Mouse (Mus musculus): Measurements from ENCODE around the gene Hs3st6. TPM values are rescaled to one million over a fixed set of nuclear protein-coding genes. Genes with fewer than 3 reads are reported as not detected.

Hs3st6 gene
- polyA plus RNA-seq, 1 experiment from 2014 or later: 0.43 TPM

DNA sequence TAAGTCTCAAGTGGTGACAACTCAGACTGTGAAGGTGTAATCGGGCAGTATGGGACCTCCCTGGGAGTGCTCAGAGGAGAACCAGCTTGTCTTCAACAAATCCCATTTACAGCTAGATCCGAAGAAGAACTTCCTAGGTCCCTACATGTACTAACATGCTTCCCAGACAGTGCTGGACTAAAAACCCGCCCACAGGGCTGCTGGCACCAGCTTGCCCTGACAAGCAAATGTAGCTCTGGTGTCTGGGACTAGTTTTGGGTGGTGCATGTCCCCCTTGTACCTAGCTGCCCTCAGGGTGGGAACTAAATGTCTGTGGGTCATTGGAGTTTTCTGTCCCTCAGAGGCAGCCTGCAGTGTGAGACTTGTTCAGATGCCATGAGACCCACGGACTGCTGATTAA is 1.3 kb upstream of the Hs3st6 start:
- Histone ChIP-seq H3K4me1 (peaks cover 20% of the 10 kb centered on the region), H3K4me3 (no peak overlapping the region), H3K9me3 (replicated peaks) (no peaks in the 10 kb centered on the region), H3K36me3 (no peaks in the 10 kb centered on the region), H3K27me3 (ENCODE audit: low read depth, poor library complexity, severe bottlenecking) (peaks cover 75% of the 10 kb centered on the region), H3K27ac (replicated peaks) (no peak overlapping the region)
- 19% methylated on average over 4 of the region's 4 CpGs for WGBS
- DNase-seq (ENCODE audit: low spot score): no peak

- Histone ChIP-seq H3K4me1 (peaks cover 17% of the 10 kb centered on the region), H3K9me3 (replicated peaks) (no peaks in the 10 kb centered on the region), H3K27ac (replicated peaks) (no peak overlapping the region), H3K4me3 (no peak overlapping the region), H3K27me3 (ENCODE audit: low read depth, poor library complexity, severe bottlenecking) (peaks cover 61% of the 10 kb centered on the region), H3K36me3 (no peaks in the 10 kb centered on the region)
- DNase-seq (ENCODE audit: low spot score): no peak
- WGBS: 95% methylated on average over 1 of the region's 1 CpGs
Observed at GRCm38 (mm10) chr17:24757394-24757793, 4.6 kb downstream of the Hs3st6 start.

GRCm38 (mm10) chr17:24761121-24761520 is 8.3 kb downstream of the Hs3st6 start:
- H3K36me3 ChIP-seq: no peaks in the 10 kb centered on the region
- peaks cover 15% of the 10 kb centered on the region; the same call in 1 of the 2 replicates for H3K4me1 ChIP-seq
- H3K4me3 ChIP-seq: no peak overlapping the region
- 64% methylated on average over 5 of the region's 5 CpGs for WGBS
- peaks cover 24% of the 10 kb centered on the region for H3K27me3 ChIP-seq (ENCODE audit: low read depth, poor library complexity, severe bottlenecking)
- H3K9me3 ChIP-seq (replicated peaks): no peaks in the 10 kb centered on the region
- no peak for DNase-seq (ENCODE audit: low spot score)
- H3K27ac ChIP-seq (replicated peaks): no peak overlapping the region

GRCm38 (mm10) chr17:24765016-24765905 is 12.5 kb downstream of the Hs3st6 start:
- Histone ChIP-seq H3K4me3 (no peak overlapping the region), H3K27me3 (ENCODE audit: low read depth, poor library complexity, severe bottlenecking) (peaks cover 4% of the 10 kb centered on the region; the same call in 1 of the 2 replicates), H3K27ac (replicated peaks) (no peak overlapping the region), H3K4me1 (peaks cover 22% of the 10 kb centered on the region; the same call in 1 of the 2 replicates), H3K9me3 (replicated peaks) (no peaks in the 10 kb centered on the region), H3K36me3 (no peaks in the 10 kb centered on the region)
- WGBS: 61% methylated on average over 22 of the region's 22 CpGs
- no peak for DNase-seq (ENCODE audit: low spot score)

GRCm38 (mm10) chr17:24766266-24766875 is 13.6 kb downstream of the Hs3st6 start:
- Histone ChIP-seq H3K27me3 (ENCODE audit: low read depth, poor library complexity, severe bottlenecking) (peaks cover 4% of the 10 kb centered on the region; the same call in 1 of the 2 replicates), H3K36me3 (no peaks in the 10 kb centered on the region), H3K27ac (replicated peaks) (no peak overlapping the region), H3K4me3 (no peak overlapping the region), H3K9me3 (replicated peaks) (no peaks in the 10 kb centered on the region), H3K4me1 (peaks cover 22% of the 10 kb centered on the region; the same call in 1 of the 2 replicates)
- WGBS: 25% methylated on average over 12 of the region's 12 CpGs
- no peak for DNase-seq (ENCODE audit: low spot score)

GRCm38 (mm10) chr17:24769146-24769545 is 16.4 kb downstream of the Hs3st6 start:
- Histone ChIP-seq H3K36me3 (no peaks in the 10 kb centered on the region), H3K27me3 (ENCODE audit: low read depth, poor library complexity, severe bottlenecking) (peaks cover 4% of the 10 kb centered on the region; the same call in 1 of the 2 replicates), H3K4me1 (peaks cover 22% of the 10 kb centered on the region; the same call in 1 of the 2 replicates), H3K27ac (replicated peaks) (no peak overlapping the region), H3K9me3 (replicated peaks) (peaks cover 6% of the 10 kb centered on the region; the same call in 1 of the 2 replicates), H3K4me3 (no peak overlapping the region)
- 47% methylated on average over 3 of the region's 3 CpGs for WGBS
- DNase-seq (ENCODE audit: low spot score): no peak

DNA sequence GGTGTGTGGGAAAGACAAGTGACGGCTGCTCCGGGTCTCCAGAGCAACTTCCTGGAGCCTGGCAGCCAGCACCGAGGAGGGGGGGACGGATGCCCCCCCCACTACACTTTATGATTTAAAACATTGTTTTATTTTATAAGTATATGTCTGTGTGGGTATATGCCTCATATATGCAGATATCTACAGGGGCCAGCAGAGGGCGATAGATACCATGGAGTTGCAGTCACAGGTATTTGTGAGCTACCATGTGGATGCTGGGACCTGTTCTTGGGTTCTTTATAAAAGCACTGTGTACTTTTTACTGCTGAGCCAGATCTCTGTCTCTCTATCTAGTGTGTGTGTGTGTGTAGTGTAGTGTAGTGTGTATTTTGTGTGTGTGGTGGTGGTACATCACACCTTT is 20.5 kb downstream of the Hs3st6 start:
- Histone ChIP-seq H3K9me3 (replicated peaks) (peaks cover 6% of the 10 kb centered on the region; the same call in 1 of the 2 replicates), H3K4me1 (0 out of 2 replicates have a peak, but pooled peaks cover 2% of the 10 kb centered on the region), H3K27me3 (ENCODE audit: low read depth, poor library complexity, severe bottlenecking) (0 out of 2 replicates have a peak, but pooled peaks cover 4% of the 10 kb centered on the region), H3K27ac (replicated peaks) (no peak overlapping the region), H3K4me3 (no peak overlapping the region), H3K36me3 (no peaks in the 10 kb centered on the region)
- 83% methylated on average over 5 of the region's 5 CpGs for WGBS
- DNase-seq (ENCODE audit: low spot score): no peak

GRCm38 (mm10) chr17:24775173-24775572 is 22.4 kb downstream of the Hs3st6 start:
- no peaks in the 10 kb centered on the region for H3K4me1 ChIP-seq
- H3K36me3 ChIP-seq: no peaks in the 10 kb centered on the region
- H3K27ac ChIP-seq (replicated peaks): no peak overlapping the region
- no peaks in the 10 kb centered on the region for H3K27me3 ChIP-seq (ENCODE audit: low read depth, poor library complexity, severe bottlenecking)
- H3K9me3 ChIP-seq (replicated peaks): peaks cover 6% of the 10 kb centered on the region; the same call in 1 of the 2 replicates
- no peak overlapping the region for H3K4me3 ChIP-seq
- no peak for DNase-seq (ENCODE audit: low spot score)
- 84% methylated on average over 8 of the region's 8 CpGs for WGBS

GRCm38 (mm10) chr17:24777073-24777472 is 24.3 kb downstream of the Hs3st6 start:
- peaks cover 6% of the 10 kb centered on the region; the same call in 1 of the 2 replicates for H3K9me3 ChIP-seq (replicated peaks)
- 83% methylated on average over 2 of the region's 2 CpGs for WGBS
- no peak for DNase-seq (ENCODE audit: low spot score)
- H3K4me1 ChIP-seq: no peaks in the 10 kb centered on the region
- H3K36me3 ChIP-seq: no peaks in the 10 kb centered on the region
- H3K27ac ChIP-seq (replicated peaks): no peak overlapping the region
- no peaks in the 10 kb centered on the region for H3K27me3 ChIP-seq (ENCODE audit: low read depth, poor library complexity, severe bottlenecking)
- H3K4me3 ChIP-seq: no peak overlapping the region

- Histone ChIP-seq H3K27ac (replicated peaks) (no peak overlapping the region), H3K9me3 (replicated peaks) (no peaks in the 10 kb centered on the region), H3K36me3 (no peaks in the 10 kb centered on the region), H3K4me3 (no peak overlapping the region), H3K4me1 (no peaks in the 10 kb centered on the region), H3K27me3 (ENCODE audit: low read depth, poor library complexity, severe bottlenecking) (no peaks in the 10 kb centered on the region)
- WGBS: 88% methylated on average over 2 of the region's 2 CpGs
- DNase-seq (ENCODE audit: low spot score): no peak
Observed at GRCm38 (mm10) chr17:24780821-24781220, 28.0 kb downstream of the Hs3st6 start.

DNA sequence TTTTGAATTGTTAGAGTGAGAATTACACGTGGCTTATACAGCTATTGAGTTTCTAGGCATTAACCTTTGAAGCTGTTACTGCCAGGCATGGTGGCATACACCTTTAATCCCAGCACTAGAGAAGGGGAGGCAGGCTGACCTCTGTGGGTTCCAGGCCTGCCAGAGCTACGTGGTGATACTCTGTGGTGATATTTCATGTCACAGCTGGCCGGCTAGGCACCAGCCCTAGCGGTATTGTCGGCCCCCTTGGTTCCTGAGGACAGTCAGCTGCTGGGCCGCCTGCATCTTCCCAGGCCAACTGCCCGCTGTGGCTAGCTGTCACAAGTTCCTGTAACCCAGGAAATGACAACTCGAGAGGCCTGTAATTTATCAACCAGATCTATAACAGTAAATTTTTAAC is 39.4 kb downstream of the Hs3st6 start:
- 77% methylated on average over 8 of the region's 8 CpGs for WGBS
- Histone ChIP-seq H3K27ac (replicated peaks) (no peak overlapping the region), H3K27me3 (ENCODE audit: low read depth, poor library complexity, severe bottlenecking) (no peaks in the 10 kb centered on the region), H3K4me3 (no peak overlapping the region), H3K36me3 (no peaks in the 10 kb centered on the region), H3K9me3 (replicated peaks) (no peaks in the 10 kb centered on the region), H3K4me1 (no peaks in the 10 kb centered on the region)
- DNase-seq (ENCODE audit: low spot score): no peak

DNA sequence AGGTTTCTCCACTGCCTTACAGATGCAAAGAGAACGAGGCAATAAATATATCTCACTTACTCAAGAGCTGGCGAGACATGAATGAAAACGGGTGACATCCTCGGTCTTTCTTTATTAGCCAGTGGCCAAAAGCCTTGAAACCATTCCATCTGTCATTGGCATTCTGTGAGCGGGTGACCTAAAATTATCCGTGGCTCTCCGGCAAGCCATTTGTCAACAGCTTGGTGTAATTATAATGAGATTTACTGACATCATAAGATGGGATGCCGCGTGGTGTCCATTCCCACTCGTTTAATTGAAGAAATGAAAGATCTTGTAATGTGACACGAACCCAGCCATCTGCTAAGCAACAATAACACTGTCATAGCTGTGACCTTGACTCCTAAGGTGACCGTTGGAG is 42.0 kb downstream of the Hs3st6 start:
- no peak overlapping the region for H3K27ac ChIP-seq (replicated peaks)
- 87% methylated on average over 12 of the region's 12 CpGs for WGBS
- no peaks in the 10 kb centered on the region for H3K36me3 ChIP-seq
- no peak overlapping the region for H3K4me3 ChIP-seq
- no peaks in the 10 kb centered on the region for H3K27me3 ChIP-seq (ENCODE audit: low read depth, poor library complexity, severe bottlenecking)
- H3K9me3 ChIP-seq (replicated peaks): no peaks in the 10 kb centered on the region
- H3K4me1 ChIP-seq: no peaks in the 10 kb centered on the region
- DNase-seq (ENCODE audit: low spot score): no peak

GRCm38 (mm10) chr17:24796969-24797368 is 44.2 kb downstream of the Hs3st6 start:
- 77% methylated on average over 3 of the region's 3 CpGs for WGBS
- no peak for DNase-seq (ENCODE audit: low spot score)

More at GRCm38 (mm10) chr17:24796969-24797368, 44.2 kb downstream of the Hs3st6 start:
- Histone ChIP-seq H3K4me3 (no peak overlapping the region), H3K4me1 (no peaks in the 10 kb centered on the region), H3K27me3 (ENCODE audit: low read depth, poor library complexity, severe bottlenecking) (no peaks in the 10 kb centered on the region), H3K36me3 (no peaks in the 10 kb centered on the region), H3K27ac (replicated peaks) (no peak overlapping the region), H3K9me3 (replicated peaks) (no peaks in the 10 kb centered on the region)
